Mouse (Mus musculus): ENCODE data around the gene Phgr1. TPM values are rescaled to one million over a fixed set of nuclear protein-coding genes. Genes with fewer than 3 reads are reported as not detected.
A peak's percentile ranks its signal among the peaks of the same experiment; 100 is the strongest.

Phgr1 gene
- total and polyA plus RNA-seq, 3 experiments = not detected

DNA sequence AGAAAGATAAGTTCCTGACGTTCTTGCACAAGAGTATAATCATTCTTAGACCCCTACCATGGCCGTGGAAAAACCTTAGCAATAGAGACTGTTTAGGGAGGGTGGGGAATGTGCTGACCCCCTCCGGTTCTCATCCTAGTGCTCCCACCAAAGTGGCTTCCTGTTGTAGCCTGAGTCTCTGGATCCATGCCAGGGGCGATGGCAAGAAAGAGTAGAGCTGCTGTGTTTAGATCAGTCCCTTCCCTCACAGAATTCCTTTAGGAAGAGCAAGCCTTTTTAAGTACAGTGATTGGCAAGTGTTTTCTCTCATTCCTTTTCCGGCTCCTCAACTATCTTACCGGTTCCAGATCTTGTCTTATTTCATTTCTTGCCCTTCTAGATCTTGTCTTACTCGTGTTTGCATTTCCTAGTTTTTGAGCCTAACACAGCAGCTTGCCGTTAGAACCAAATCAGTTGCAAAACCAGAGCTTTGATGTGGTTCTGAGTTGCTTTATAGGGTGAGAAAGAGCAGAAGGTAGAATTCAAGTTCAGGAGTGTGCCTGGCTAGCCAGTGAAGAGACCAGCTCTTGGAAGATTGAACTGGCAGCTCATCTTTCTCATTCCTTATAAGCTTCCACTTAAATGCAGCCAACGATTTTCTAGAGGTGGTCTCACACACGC, 25.1 kb upstream of the Phgr1 start:
- Histone ChIP-seq H3K27me3 (ENCODE audit: control insufficient read depth, insufficient read depth, low read length) (no peaks in the 10 kb centered on the region), H3K4me1 (ENCODE audit: control insufficient read depth, insufficient read depth, low read length) (peaks cover 17% of the 10 kb centered on the region), H3K9ac (ENCODE audit: low read depth, low read length) (peak overlapping the region; percentile 24), H3K27ac (peak overlapping the region; percentile 83), H3K36me3 (ENCODE audit: control insufficient read depth, insufficient read depth, low read length) (0 out of 2 replicates have a peak, but pooled peaks cover 2% of the 10 kb centered on the region), H3K79me2 (replicated peaks; ENCODE audit: control insufficient read depth, insufficient read depth, low read length) (no peaks in the 10 kb centered on the region), H3K4me3 (peak overlapping the region; percentile 90)
- intact Hi-C loops (cut with DNase I) = loop anchor here (1.0 to 10.0 kb wide), 5 partner anchors 13 to 800 kb away; partner anchors contain the start of genes Ankrd63, Chp1, Exd1 and Ivd
- DNase-seq = peak in 1 of 2 experiments; percentile 55
- 23% methylated on average over 10 of the region's 10 CpGs for WGBS
- no peak for TF ChIP-seq POLR2A (IDR thresholded peaks at IDR 0.05; ENCODE audit: insufficient read depth, low read depth, low read length)
- no peak for TF ChIP-seq EP300 (IDR thresholded peaks at IDR 0.05; ENCODE audit: insufficient read depth, low read depth, low read length)
- no peak for TF ChIP-seq CTCF (IDR thresholded peaks at IDR 0.05)

DNA sequence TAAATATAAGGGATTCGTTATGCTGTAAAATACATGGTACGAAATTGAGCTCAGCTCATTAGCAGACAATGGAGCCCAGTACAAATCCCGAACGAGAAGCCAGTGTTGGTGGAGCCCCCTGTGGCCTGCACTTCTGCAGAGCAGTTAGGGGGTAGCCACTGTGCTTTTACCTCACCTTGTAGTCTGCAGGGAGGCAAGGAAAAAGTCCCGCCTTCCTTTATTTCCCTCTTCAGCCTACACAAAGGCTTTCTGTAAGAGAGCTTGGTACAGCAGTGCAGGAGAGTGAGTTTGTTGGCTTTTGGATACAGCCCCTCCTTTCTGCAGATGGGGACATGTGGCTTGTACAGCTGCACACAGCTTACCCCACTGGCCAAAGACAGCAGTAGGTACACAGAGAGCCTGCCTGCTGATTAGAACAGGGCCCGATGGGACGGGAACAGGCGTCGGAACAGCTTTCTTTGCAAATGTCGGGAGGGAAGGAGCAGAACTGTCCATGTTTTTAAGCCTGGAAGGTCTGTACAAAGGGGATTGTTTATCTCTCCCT, 23.2 kb upstream of the Phgr1 start:
- Histone ChIP-seq H3K27ac (peak overlapping the region; percentile 77), H3K4me3 (no peak overlapping the region), H3K36me3 (ENCODE audit: control insufficient read depth, insufficient read depth, low read length) (0 out of 2 replicates have a peak, but pooled peaks cover 2% of the 10 kb centered on the region), H3K79me2 (replicated peaks; ENCODE audit: control insufficient read depth, insufficient read depth, low read length) (no peaks in the 10 kb centered on the region), H3K9ac (ENCODE audit: low read depth, low read length) (no peak overlapping the region), H3K4me1 (ENCODE audit: control insufficient read depth, insufficient read depth, low read length) (peaks cover 19% of the 10 kb centered on the region), H3K27me3 (ENCODE audit: control insufficient read depth, insufficient read depth, low read length) (no peaks in the 10 kb centered on the region)
- peak; percentile 47; the same call in 1 of the 2 replicates for TF ChIP-seq POLR2A (IDR thresholded peaks at IDR 0.05; ENCODE audit: insufficient read depth, low read depth, low read length)
- peak; percentile 6; the same call in 1 of the 2 replicates for TF ChIP-seq CTCF (IDR thresholded peaks at IDR 0.05)
- peak; percentile 81; the same call in 1 of the 2 replicates for TF ChIP-seq EP300 (IDR thresholded peaks at IDR 0.05; ENCODE audit: insufficient read depth, low read depth, low read length)
- WGBS = 57% methylated on average over 10 of the region's 10 CpGs
- intact Hi-C loops (cut with DNase I) = loop anchor here (5.0 to 10.0 kb wide), 4 partner anchors 47 to 798 kb away; partner anchors contain the start of genes Ankrd63, Chp1, Exd1 and Ivd
- peak; percentile 25 to 58 for DNase-seq

DNA sequence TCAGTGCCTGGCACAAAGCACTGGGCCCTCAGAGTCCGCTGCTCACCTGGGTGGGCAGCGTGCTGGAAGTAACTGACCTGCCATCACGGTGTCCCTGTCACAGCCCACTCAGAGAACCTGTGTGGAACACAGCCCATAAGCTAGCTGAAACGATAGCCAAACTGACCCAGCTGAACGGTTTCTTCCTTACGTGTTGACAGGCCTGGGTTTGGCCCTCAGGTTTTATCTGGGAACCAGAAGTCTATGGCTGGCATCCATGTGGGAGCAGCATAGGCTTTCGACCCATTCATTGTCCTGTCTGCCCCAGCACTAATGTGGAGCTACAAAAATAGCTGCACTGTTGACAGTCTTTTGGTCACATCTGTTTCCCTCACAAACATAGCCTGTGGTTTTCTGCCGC, 22.1 kb upstream of the Phgr1 start:
- 38% methylated on average over 8 of the region's 8 CpGs for WGBS
- intact Hi-C loops (cut with DNase I) = no loop called here
- no peaks in the 10 kb centered on the region for H3K79me2 ChIP-seq (replicated peaks; ENCODE audit: control insufficient read depth, insufficient read depth, low read length)
- H3K27ac ChIP-seq = peak overlapping the region; percentile 77
- peaks cover 15% of the 10 kb centered on the region for H3K4me1 ChIP-seq (ENCODE audit: control insufficient read depth, insufficient read depth, low read length)
- 0 out of 2 replicates have a peak, but pooled peaks cover 2% of the 10 kb centered on the region for H3K36me3 ChIP-seq (ENCODE audit: control insufficient read depth, insufficient read depth, low read length)
- DNase-seq = peak; percentile 62 to 77
- 0 out of 2 replicates have a peak overlapping the region, but pooled peaks have one; percentile 14 for H3K9ac ChIP-seq (ENCODE audit: low read depth, low read length)
- H3K27me3 ChIP-seq (ENCODE audit: control insufficient read depth, insufficient read depth, low read length) = no peaks in the 10 kb centered on the region
- no peak overlapping the region for H3K4me3 ChIP-seq
- TF ChIP-seq EP300 (IDR thresholded peaks at IDR 0.05; ENCODE audit: insufficient read depth, low read depth, low read length) = peak; percentile 69
- 0 out of 2 replicates have a peak, but pooled peaks have one; percentile 36 for TF ChIP-seq POLR2A (IDR thresholded peaks at IDR 0.05; ENCODE audit: insufficient read depth, low read depth, low read length)
- TF ChIP-seq CTCF (IDR thresholded peaks at IDR 0.05) = no peak

DNA sequence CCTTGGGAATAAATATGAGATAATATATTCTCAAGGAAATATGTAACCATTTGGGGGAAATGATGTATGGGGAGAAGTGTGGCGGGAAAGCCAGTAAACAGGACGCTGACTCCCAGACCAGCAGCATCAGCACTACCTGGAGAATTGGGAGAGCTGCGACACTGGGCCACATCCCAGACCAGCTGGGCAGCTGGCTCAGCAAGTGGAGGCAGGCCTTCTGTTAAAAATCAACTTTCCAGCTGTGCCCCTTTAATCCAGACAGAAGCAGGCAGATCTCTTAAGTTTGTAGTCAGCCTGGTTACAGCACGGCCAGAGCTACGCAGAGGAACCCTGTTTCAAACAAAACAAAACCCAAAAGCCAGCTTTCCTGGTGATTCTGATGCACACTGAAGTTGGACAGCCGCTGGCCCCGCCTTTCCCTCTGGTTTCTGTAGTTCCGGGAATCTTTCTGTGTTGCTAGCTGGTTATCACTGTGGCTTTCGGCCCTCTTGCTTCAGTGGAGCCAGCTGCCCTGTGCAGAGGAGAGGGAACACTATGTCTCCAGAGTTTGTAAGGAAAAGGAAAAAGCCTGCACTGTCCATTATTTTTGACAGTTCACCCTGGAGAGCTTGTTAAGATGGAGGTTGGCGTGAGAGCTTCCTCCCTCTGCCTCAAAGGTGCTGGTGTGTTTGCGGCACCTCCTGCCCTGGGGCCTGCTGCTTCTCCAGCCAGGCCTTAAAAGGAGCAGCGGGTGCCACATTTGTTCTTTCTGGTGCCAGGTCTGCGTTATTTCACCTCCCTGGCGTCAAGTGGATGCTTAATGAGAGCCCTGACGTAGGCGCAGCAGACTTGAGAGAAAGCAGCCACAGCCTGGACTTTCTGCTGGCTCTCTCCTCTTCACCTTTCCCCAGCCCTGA, 20.4 kb upstream of the Phgr1 start:
- intact Hi-C loops (cut with DNase I) = no loop called here
- H3K36me3 ChIP-seq (ENCODE audit: control insufficient read depth, insufficient read depth, low read length) = 0 out of 2 replicates have a peak, but pooled peaks cover 2% of the 10 kb centered on the region
- H3K79me2 ChIP-seq (replicated peaks; ENCODE audit: control insufficient read depth, insufficient read depth, low read length) = no peaks in the 10 kb centered on the region
- H3K27ac ChIP-seq = peak overlapping the region; percentile 77
- DNase-seq = peak in 1 of 2 experiments; percentile 60
- TF ChIP-seq POLR2A (IDR thresholded peaks at IDR 0.05; ENCODE audit: insufficient read depth, low read depth, low read length) (0 out of 2 replicates have a peak, but pooled peaks have one; percentile 13), CTCF (IDR thresholded peaks at IDR 0.05) (no peak), EP300 (IDR thresholded peaks at IDR 0.05; ENCODE audit: insufficient read depth, low read depth, low read length) (0 out of 2 replicates have a peak, but pooled peaks have one; percentile 10)
- H3K4me1 ChIP-seq (ENCODE audit: control insufficient read depth, insufficient read depth, low read length) = peaks cover 15% of the 10 kb centered on the region
- H3K9ac ChIP-seq (ENCODE audit: low read depth, low read length) = 0 out of 2 replicates have a peak overlapping the region, but pooled peaks have one; percentile 16
- 47% methylated on average over 16 of the region's 16 CpGs for WGBS
- no peak overlapping the region for H3K4me3 ChIP-seq
- no peaks in the 10 kb centered on the region for H3K27me3 ChIP-seq (ENCODE audit: control insufficient read depth, insufficient read depth, low read length)

DNA sequence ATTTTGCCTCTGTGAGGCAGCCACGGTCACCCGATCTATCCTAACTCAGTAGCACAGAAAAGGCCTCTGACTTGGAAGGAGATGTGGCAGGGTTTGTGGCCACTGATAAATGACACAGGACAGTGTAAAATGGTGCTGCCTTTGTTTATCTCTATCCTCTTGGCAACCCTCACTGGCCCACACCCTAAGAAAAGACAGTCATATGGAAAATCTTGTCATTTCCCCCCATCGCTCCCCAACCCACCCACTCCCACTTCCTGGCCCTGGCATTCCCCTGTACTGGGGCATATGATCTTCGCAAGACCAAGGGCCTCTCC, 19.8 kb upstream of the Phgr1 start:
- H3K27ac ChIP-seq = peak overlapping the region; percentile 77
- DNase-seq = no peak
- H3K9ac ChIP-seq (ENCODE audit: low read depth, low read length) = 0 out of 2 replicates have a peak overlapping the region, but pooled peaks have one; percentile 16
- H3K27me3 ChIP-seq (ENCODE audit: control insufficient read depth, insufficient read depth, low read length) = no peaks in the 10 kb centered on the region
- intact Hi-C loops (cut with DNase I) = no loop called here
- H3K79me2 ChIP-seq (replicated peaks; ENCODE audit: control insufficient read depth, insufficient read depth, low read length) = no peaks in the 10 kb centered on the region
- 0 out of 2 replicates have a peak, but pooled peaks cover 2% of the 10 kb centered on the region for H3K36me3 ChIP-seq (ENCODE audit: control insufficient read depth, insufficient read depth, low read length)
- 49% methylated on average over 4 of the region's 4 CpGs for whole genome bisulfite sequencing
- no peak overlapping the region for H3K4me3 ChIP-seq
- peaks cover 15% of the 10 kb centered on the region for H3K4me1 ChIP-seq (ENCODE audit: control insufficient read depth, insufficient read depth, low read length)
- TF ChIP-seq POLR2A (IDR thresholded peaks at IDR 0.05; ENCODE audit: insufficient read depth, low read depth, low read length) (no peak), CTCF (IDR thresholded peaks at IDR 0.05) (no peak), EP300 (IDR thresholded peaks at IDR 0.05; ENCODE audit: insufficient read depth, low read depth, low read length) (no peak)

Measured in heart, adult 2 months (tissue).